Mouse (Mus musculus): ENCODE data around the gene Spg11. TPM values are rescaled to one million over a fixed set of nuclear protein-coding genes. Genes with fewer than 3 reads are reported as not detected.
"Not testable (repeated sequence)": the region's sequence is repeated elsewhere in the genome, so short reads cannot be mapped to it uniquely, and the experiment has no call there.

The Spg11 gene
- polyA plus RNA-seq, 1 experiment from 2014 or later, result 11.8 TPM

DNA sequence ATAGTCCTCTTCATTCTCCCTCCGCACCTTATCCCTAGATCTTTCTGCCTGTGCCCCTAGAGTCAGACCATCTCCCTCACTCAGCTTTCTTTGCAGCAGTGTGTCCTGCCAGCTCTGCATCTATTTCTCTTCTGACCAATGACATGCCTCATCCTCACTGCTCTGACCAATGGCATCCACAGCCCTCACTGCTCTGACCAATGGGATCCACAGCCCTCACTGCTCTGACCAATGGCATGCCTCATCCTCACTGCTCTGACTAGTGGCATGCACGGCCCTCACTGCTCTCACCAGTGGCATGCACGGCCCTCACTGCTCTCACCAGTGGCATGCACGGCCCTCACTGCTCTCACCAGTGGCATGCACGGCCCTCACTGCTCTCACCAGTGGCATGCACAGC is 20.5 kb downstream of the Spg11 start:
- not testable (repeated sequence) for H3K27ac ChIP-seq (ENCODE audit: low read depth, low read length)

DNA sequence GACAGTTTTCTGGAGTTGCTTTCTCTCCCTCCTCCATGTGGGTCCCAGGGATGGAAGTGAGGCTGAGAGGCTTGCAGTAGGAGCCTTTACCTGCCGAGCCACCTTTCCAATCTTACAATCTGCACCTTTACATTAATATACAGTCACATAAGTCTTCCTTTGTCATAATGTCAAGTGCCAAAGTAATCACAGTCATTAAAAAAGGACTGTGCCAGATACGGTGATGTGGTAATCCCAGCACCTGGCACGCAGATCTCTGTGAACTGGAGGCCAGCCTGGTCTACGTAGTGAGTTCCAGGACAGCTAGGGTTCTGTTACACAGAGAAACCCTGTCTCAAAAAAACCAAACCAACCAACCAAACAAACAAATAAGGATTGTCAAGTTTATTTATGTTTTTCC is 24.3 kb downstream of the Spg11 start:
- Histone ChIP-seq H3K4me3 (ENCODE audit: low read depth, low read length) (no peak overlapping the region), H3K4me1 (replicated peaks; ENCODE audit: control insufficient read depth, insufficient read depth, low read length) (no peaks in the 10 kb centered on the region), H3K9me3 (ENCODE audit: control insufficient read depth, low read length) (no peaks in the 10 kb centered on the region), H3K27ac (ENCODE audit: low read depth, low read length) (no peak overlapping the region), H3K36me3 (ENCODE audit: control insufficient read depth, insufficient read depth, low read length) (no peaks in the 10 kb centered on the region; the same call in 1 of the 2 replicates), H3K4me2 (replicated peaks; ENCODE audit: low read depth, low read length) (no peak overlapping the region), H3K9ac (ENCODE audit: low read depth, low read length) (no peak overlapping the region), H3K27me3 (ENCODE audit: control insufficient read depth, insufficient read depth, low read length) (no peaks in the 10 kb centered on the region)
- ATAC-seq (ENCODE audit: low FRiP score) (no peak), DNase-seq (ENCODE audit: low spot score) (no peak)
- 95% methylated on average over 4 of the region's 4 CpGs for WGBS

More for the DNA sequence above, 20.5 kb downstream of the Spg11 start:
- not testable (repeated sequence) for ATAC-seq (ENCODE audit: low FRiP score); DNase-seq (ENCODE audit: low spot score); H3K36me3 ChIP-seq (ENCODE audit: control insufficient read depth, insufficient read depth, low read length); H3K9ac ChIP-seq (ENCODE audit: low read depth, low read length); H3K27me3 ChIP-seq (ENCODE audit: control insufficient read depth, insufficient read depth, low read length); H3K4me2 ChIP-seq (replicated peaks; ENCODE audit: low read depth, low read length); H3K4me3 ChIP-seq (ENCODE audit: low read depth, low read length); H3K4me1 ChIP-seq (replicated peaks; ENCODE audit: control insufficient read depth, insufficient read depth, low read length); H3K9me3 ChIP-seq (ENCODE audit: control insufficient read depth, low read length)
- WGBS, result 83% methylated on average over 5 of the region's 5 CpGs

DNA sequence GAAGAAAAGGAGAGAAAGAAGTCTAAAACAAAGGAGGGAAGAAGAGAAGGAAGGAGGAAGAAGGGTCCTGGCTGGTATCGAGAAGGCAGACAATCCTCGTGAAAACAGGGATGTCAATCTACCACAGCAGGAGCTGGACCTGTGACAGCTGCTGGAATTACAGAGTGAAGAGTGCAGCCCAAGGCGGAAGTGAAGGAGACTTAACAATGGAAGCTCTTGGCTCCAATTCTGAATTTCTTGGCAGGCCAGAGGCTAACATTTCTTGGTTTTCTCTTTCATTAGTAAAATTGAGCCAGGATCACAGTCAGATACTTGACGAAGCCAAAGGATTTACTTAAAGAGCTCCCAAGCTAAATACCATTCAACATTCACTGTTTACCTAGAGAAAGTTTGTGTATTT is 31.7 kb downstream of the Spg11 start:
- DNase-seq (ENCODE audit: low spot score) (no peak), ATAC-seq (ENCODE audit: low FRiP score) (no peak)
- Histone ChIP-seq H3K36me3 (ENCODE audit: control insufficient read depth, insufficient read depth, low read length) (no peaks in the 10 kb centered on the region), H3K4me1 (replicated peaks; ENCODE audit: control insufficient read depth, insufficient read depth, low read length) (no peaks in the 10 kb centered on the region), H3K9ac (ENCODE audit: low read depth, low read length) (no peak overlapping the region), H3K4me3 (ENCODE audit: low read depth, low read length) (no peak overlapping the region), H3K9me3 (ENCODE audit: control insufficient read depth, low read length) (no peaks in the 10 kb centered on the region), H3K4me2 (replicated peaks; ENCODE audit: low read depth, low read length) (no peak overlapping the region), H3K27ac (ENCODE audit: low read depth, low read length) (no peak overlapping the region), H3K27me3 (ENCODE audit: control insufficient read depth, insufficient read depth, low read length) (no peaks in the 10 kb centered on the region)
- WGBS, result 86% methylated on average over 4 of the region's 4 CpGs

DNA sequence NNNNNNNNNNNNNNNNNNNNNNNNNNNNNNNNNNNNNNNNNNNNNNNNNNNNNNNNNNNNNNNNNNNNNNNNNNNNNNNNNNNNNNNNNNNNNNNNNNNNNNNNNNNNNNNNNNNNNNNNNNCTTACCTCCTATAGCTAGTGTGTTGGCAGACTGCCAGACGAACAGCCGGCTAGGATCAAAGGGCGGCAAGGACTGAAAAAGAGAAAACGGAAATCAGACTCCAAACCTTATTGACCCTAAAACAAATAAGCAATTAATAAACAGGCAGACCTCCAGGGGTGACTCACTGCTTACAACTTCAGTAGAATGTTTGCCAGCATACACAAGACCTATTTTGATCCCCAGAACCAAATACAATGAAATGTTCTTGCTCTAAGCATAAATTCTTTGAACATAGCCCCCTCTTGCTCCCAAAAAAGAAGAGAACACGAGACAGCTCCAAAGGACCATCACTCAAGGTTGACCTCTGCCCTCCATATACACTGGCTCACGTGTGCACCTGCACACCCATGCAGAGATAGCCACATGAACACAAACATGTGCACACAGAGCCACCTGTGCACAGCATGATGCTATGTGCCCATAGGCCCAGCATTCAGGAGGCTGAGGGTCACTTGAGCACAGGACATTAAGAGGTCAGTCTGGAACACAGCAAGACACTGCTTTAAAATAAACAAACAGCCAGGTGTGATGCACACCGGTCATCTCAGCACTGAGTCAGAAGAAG is 36.3 kb downstream of the Spg11 start:
- no peak overlapping the region for H3K4me3 ChIP-seq (ENCODE audit: low read depth, low read length)
- H3K4me2 ChIP-seq (replicated peaks; ENCODE audit: low read depth, low read length), result no peak overlapping the region
- ATAC-seq (ENCODE audit: low FRiP score) (no peak), DNase-seq (ENCODE audit: low spot score) (no peak)
- no peaks in the 10 kb centered on the region for H3K9me3 ChIP-seq (ENCODE audit: control insufficient read depth, low read length)
- H3K27ac ChIP-seq (ENCODE audit: low read depth, low read length), result no peak overlapping the region
- no peaks in the 10 kb centered on the region for H3K4me1 ChIP-seq (replicated peaks; ENCODE audit: control insufficient read depth, insufficient read depth, low read length)
- 75% methylated on average over 7 of the region's 7 CpGs for WGBS
- H3K27me3 ChIP-seq (ENCODE audit: control insufficient read depth, insufficient read depth, low read length), result no peaks in the 10 kb centered on the region
- H3K36me3 ChIP-seq (ENCODE audit: control insufficient read depth, insufficient read depth, low read length), result peaks cover 2% of the 10 kb centered on the region; the same call in 1 of the 2 replicates
- H3K9ac ChIP-seq (ENCODE audit: low read depth, low read length), result no peak overlapping the region

DNA sequence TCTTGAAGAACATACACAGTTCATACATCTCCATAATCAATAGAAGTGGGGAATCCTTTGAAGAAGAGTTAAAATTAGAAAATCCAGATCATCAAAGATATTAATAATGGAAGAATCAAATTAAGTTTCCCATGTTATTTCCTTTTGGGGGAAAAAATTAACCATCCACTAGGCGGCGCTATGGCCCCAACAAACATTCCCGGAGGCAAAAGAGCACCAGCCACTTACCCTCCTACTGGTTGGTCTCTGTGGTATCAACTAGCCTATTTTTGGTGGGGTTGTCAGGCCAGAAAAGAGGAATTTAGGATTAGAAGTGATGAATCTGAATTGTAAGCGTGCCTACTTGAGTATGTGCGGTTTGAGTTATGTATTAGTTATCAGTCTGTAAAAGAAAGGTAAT is 48.3 kb downstream of the Spg11 start:
- no peaks in the 10 kb centered on the region for H3K9me3 ChIP-seq (ENCODE audit: control insufficient read depth, low read length)
- H3K4me3 ChIP-seq (ENCODE audit: low read depth, low read length), result no peak overlapping the region
- H3K27ac ChIP-seq (ENCODE audit: low read depth, low read length), result no peak overlapping the region
- H3K9ac ChIP-seq (ENCODE audit: low read depth, low read length), result no peak overlapping the region
- H3K36me3 ChIP-seq (ENCODE audit: control insufficient read depth, insufficient read depth, low read length), result no peaks in the 10 kb centered on the region
- H3K4me2 ChIP-seq (replicated peaks; ENCODE audit: low read depth, low read length), result no peak overlapping the region
- no peaks in the 10 kb centered on the region for H3K4me1 ChIP-seq (replicated peaks; ENCODE audit: control insufficient read depth, insufficient read depth, low read length)
- ATAC-seq (ENCODE audit: low FRiP score), result no peak
- DNase-seq (ENCODE audit: low spot score), result peak; percentile 77
- 37% methylated on average over 5 of the region's 5 CpGs for WGBS
- H3K27me3 ChIP-seq (ENCODE audit: control insufficient read depth, insufficient read depth, low read length), result no peaks in the 10 kb centered on the region

DNA sequence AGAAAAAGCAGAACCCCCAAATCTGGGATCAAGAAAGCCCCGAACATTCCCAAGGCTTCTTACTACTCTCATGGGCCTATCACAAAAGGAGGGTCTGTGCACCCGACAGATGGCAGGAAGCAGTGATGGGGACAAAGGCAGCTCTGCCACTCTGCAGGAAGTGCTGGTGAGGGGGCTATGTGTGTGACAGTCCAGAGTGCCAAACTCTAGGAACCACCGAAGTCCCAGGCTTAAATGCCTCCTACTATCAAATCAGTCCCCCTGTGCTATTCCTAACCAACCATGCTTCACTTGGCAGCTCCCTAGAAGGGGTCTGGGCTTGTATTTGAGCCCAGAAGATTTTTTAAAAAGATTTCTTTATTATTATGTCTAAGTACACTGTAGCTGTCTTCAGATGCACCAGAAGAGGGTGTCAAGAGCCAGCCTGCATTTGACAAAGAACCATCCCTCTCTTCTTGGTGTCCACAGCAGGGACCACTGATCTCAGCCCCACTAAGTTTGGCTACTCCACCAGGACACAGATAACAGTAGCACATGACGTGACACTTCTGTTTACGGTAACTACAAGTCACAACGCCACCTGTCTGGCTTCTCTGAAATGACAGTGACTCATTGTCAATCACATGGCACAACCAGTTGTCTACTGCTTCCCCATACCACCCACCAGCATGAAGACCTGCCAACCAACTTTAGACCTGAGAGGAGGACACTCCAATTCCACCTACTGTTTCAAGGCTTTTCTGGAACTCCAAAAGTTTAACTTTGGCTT is 48.9 kb downstream of the Spg11 start:
- Histone ChIP-seq H3K4me1 (replicated peaks; ENCODE audit: control insufficient read depth, insufficient read depth, low read length) (no peaks in the 10 kb centered on the region), H3K27me3 (ENCODE audit: control insufficient read depth, insufficient read depth, low read length) (no peaks in the 10 kb centered on the region), H3K9ac (ENCODE audit: low read depth, low read length) (no peak overlapping the region), H3K4me2 (replicated peaks; ENCODE audit: low read depth, low read length) (no peak overlapping the region), H3K36me3 (ENCODE audit: control insufficient read depth, insufficient read depth, low read length) (no peaks in the 10 kb centered on the region), H3K9me3 (ENCODE audit: control insufficient read depth, low read length) (no peaks in the 10 kb centered on the region), H3K4me3 (ENCODE audit: low read depth, low read length) (no peak overlapping the region), H3K27ac (ENCODE audit: low read depth, low read length) (no peak overlapping the region)
- ATAC-seq (ENCODE audit: low FRiP score) (no peak), DNase-seq (ENCODE audit: low spot score) (no peak)
- WGBS, result 87% methylated on average over 6 of the region's 6 CpGs

DNA sequence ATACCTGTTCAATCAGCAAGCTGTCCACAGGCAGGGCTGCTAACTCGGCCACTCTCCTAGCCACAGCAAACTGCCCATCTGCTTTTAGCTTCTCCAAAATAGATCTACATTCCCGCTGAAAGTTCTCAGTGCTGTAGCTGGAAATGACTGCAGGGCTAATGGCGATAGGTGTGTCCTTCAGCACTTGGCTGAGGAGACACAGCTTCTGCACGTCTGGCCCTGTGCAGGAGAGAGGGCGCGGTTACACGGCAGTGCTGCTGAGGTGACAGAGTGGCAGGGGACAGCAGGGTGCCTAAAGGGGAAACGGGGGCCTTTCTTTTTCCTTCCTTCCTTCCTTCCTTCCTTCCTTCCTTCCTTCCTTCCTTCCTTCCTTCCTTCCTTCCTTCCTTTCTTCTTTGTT is 51.9 kb downstream of the Spg11 start:
- H3K36me3 ChIP-seq (ENCODE audit: control insufficient read depth, insufficient read depth, low read length), result no peaks in the 10 kb centered on the region; the same call in 1 of the 2 replicates
- no peaks in the 10 kb centered on the region for H3K9me3 ChIP-seq (ENCODE audit: control insufficient read depth, low read length)
- no peaks in the 10 kb centered on the region for H3K4me1 ChIP-seq (replicated peaks; ENCODE audit: control insufficient read depth, insufficient read depth, low read length)
- H3K27me3 ChIP-seq (ENCODE audit: control insufficient read depth, insufficient read depth, low read length), result no peaks in the 10 kb centered on the region
- no peak for DNase-seq (ENCODE audit: low spot score)
- ATAC-seq (ENCODE audit: low FRiP score), result no peak
- 88% methylated on average over 8 of the region's 8 CpGs for WGBS
- no peak overlapping the region for H3K27ac ChIP-seq (ENCODE audit: low read depth, low read length)
- no peak overlapping the region for H3K4me2 ChIP-seq (replicated peaks; ENCODE audit: low read depth, low read length)
- no peak overlapping the region for H3K4me3 ChIP-seq (ENCODE audit: low read depth, low read length)
- no peak overlapping the region for H3K9ac ChIP-seq (ENCODE audit: low read depth, low read length)

DNA sequence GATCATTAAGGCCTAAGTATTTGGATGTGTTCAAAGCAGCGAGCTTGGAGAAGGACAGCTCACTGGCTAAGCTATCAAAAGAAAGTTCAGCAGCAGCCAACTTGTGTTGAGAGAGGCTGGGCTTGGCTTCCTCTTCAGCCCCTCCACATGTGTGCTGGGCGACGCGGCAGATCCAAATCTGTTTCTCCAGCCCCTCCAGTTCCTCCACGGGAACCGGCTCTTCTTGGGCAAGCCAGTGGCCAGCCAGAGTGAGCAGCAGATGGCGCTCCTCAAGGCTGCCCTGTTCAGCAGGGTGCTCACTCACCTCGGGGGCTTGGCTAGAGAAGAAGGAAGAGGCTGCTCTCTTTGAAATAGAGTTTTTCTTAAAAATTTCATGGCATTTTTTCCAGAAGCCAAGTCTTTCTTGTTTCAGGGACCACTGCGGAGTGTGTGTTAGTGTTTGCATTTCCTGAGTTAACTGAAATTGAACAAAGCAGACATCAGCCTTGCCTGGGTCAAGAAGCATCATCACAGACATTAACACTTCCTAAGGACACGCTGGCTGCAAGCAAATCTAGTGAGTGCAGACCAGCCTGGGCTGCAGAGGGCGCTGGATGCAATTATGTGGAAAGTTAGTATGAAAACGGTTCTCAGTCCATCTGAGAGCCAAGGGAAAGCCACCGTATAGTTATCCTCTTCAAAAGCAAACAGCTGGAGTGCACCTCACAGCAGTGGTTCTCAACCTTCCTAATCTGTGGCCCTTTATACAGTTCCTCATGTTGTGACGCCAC is 52.8 kb downstream of the Spg11 start:
- no peaks in the 10 kb centered on the region for H3K4me1 ChIP-seq (replicated peaks; ENCODE audit: control insufficient read depth, insufficient read depth, low read length)
- no peaks in the 10 kb centered on the region for H3K27me3 ChIP-seq (ENCODE audit: control insufficient read depth, insufficient read depth, low read length)
- no peak overlapping the region for H3K4me2 ChIP-seq (replicated peaks; ENCODE audit: low read depth, low read length)
- H3K36me3 ChIP-seq (ENCODE audit: control insufficient read depth, insufficient read depth, low read length), result no peaks in the 10 kb centered on the region; the same call in 1 of the 2 replicates
- no peaks in the 10 kb centered on the region for H3K9me3 ChIP-seq (ENCODE audit: control insufficient read depth, low read length)
- 55% methylated on average over 14 of the region's 14 CpGs for WGBS
- H3K9ac ChIP-seq (ENCODE audit: low read depth, low read length), result no peak overlapping the region
- ATAC-seq (ENCODE audit: low FRiP score), result no peak
- peak; percentile 39 for DNase-seq (ENCODE audit: low spot score)
- no peak overlapping the region for H3K27ac ChIP-seq (ENCODE audit: low read depth, low read length)
- no peak overlapping the region for H3K4me3 ChIP-seq (ENCODE audit: low read depth, low read length)
